Mouse (Mus musculus) left cerebral cortex, adult 2 months (tissue): ENCODE data around the gene Dmbx1. TPM values are rescaled to one million over a fixed set of nuclear protein-coding genes. Genes with fewer than 3 reads are reported as not detected.

Experiments
- DNase-seq, 2 experiments: peaks; one replicate each; pipeline ENCODE4 v3.0.0; 2021 to 2022; ENCODE audit warnings: low spot score in 2 of 2, mixed read lengths in 1 of 2; ENCODE audit errors: extremely low spot score in 1 of 2
- H3K27ac ChIP-seq: fragments of 200-600 bp; 2 replicates; pipeline ENCODE4 v1.8.1; 2022
- H3K4me3 ChIP-seq: fragments of 200-600 bp; 2 replicates; pipeline ENCODE4 v1.8.1; 2022
- CTCF ChIP-seq: fragments of 200-600 bp; IDR thresholded peaks from 2 replicates; pipeline ENCODE4 v1.8.1; 2022; ENCODE audit warnings: antibody characterized with exemption, mild to moderate bottlenecking, moderate library complexity
- intact Hi-C: fragments of 180-260 bp; cut with DNase I; formaldehyde crosslinking; loops from one replicate; pipeline ENCODE4 v1.15.1; 2025
- total RNA-seq, 2 experiments: library from RNA; stranded (reverse); gene quantifications; 2 replicates each; pipeline ENCODE4 v1.2.3; 2021

Gene Dmbx1
- total RNA-seq, 2 experiments from 2014 or later: not detected

GRCm38 (mm10) chr4:115962671-115963412 is 23.1 kb upstream of the Dmbx1 start:
- DNase-seq: peak; percentile 37 to 45
- TF ChIP-seq CTCF: no peak; the same call in 1 of the 2 replicates
- peak overlapping the region; percentile 78 for H3K4me3 ChIP-seq
- no peak overlapping the region for H3K27ac ChIP-seq
- intact Hi-C loops: no loop called here

GRCm38 (mm10) chr4:115961991-115962390 is 22.3 kb upstream of the Dmbx1 start:
- TF ChIP-seq CTCF: no peak
- H3K27ac ChIP-seq: no peak overlapping the region
- DNase-seq: no peak
- no peak overlapping the region for H3K4me3 ChIP-seq
- intact Hi-C loops: no loop called here

DNA sequence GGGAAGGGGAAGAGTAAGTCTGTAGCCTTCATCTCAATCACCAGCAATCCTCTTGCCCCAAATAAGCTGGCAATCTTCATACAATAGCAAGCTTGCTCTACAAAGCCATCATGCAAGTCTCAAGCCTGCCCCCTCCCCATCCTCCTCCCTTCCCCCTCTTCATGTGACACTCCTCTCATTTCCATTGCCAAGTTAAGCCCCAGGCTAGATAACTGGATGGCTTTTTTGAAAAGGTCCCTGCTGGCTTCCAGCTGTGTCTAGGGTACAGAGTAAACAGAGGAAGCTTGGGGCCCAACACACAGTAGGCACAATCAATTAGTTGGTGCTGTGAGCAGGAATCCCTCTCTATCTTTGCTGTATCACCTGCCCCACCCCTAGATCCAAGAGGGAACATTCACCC is 19.8 kb upstream of the Dmbx1 start:
- DNase-seq: no peak
- no peak for TF ChIP-seq CTCF
- intact Hi-C loops: no loop called here
- H3K27ac ChIP-seq: no peak overlapping the region
- no peak overlapping the region for H3K4me3 ChIP-seq

- no peak overlapping the region for H3K27ac ChIP-seq
- no peak for DNase-seq
- no peak overlapping the region for H3K4me3 ChIP-seq
- no peak for TF ChIP-seq CTCF
- intact Hi-C loops: no loop called here
Measured at GRCm38 (mm10) chr4:115955494-115955775, 15.7 kb upstream of the Dmbx1 start.

- DNase-seq: no peak
- Histone ChIP-seq H3K4me3 (no peak overlapping the region), H3K27ac (no peak overlapping the region)
- TF ChIP-seq CTCF: no peak
- intact Hi-C loops: no loop called here
Measured at GRCm38 (mm10) chr4:115954656-115955493, 15.1 kb upstream of the Dmbx1 start.

GRCm38 (mm10) chr4:115953559-115953958 is 13.8 kb upstream of the Dmbx1 start:
- no peak for TF ChIP-seq CTCF
- no peak for DNase-seq
- Histone ChIP-seq H3K4me3 (no peak overlapping the region), H3K27ac (no peak overlapping the region)
- intact Hi-C loops: loop anchor here (1.0 to 2.0 kb wide), 2 partner anchors 50 to 223 kb away; no protein-coding TSS in a partner anchor

DNA sequence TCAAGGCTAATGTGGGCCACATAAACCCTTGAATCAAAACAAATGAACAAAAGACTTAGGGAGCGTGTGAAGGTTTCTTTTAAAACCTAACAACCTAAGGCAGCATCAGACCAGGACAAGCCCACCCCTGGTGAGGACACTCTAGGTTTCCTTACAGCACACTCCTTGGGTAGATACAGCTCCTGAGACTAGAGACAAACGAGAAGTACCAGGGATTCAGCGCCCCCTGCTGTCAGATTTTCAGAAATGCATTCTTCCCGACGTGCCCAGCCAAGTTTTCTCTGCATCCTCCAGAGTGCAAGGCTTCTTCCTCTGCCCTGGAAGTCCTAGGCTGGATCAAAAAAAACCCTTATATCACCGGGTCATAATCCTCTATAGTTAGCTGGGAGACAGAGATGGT is 13.0 kb upstream of the Dmbx1 start:
- TF ChIP-seq CTCF: peak; percentile 84
- no peak overlapping the region for H3K4me3 ChIP-seq
- intact Hi-C loops: loop anchor here (1.0 to 2.0 kb wide), 2 partner anchors 49 to 222 kb away; no protein-coding TSS in a partner anchor
- peak; percentile 60 to 69 for DNase-seq
- H3K27ac ChIP-seq: no peak overlapping the region

DNA sequence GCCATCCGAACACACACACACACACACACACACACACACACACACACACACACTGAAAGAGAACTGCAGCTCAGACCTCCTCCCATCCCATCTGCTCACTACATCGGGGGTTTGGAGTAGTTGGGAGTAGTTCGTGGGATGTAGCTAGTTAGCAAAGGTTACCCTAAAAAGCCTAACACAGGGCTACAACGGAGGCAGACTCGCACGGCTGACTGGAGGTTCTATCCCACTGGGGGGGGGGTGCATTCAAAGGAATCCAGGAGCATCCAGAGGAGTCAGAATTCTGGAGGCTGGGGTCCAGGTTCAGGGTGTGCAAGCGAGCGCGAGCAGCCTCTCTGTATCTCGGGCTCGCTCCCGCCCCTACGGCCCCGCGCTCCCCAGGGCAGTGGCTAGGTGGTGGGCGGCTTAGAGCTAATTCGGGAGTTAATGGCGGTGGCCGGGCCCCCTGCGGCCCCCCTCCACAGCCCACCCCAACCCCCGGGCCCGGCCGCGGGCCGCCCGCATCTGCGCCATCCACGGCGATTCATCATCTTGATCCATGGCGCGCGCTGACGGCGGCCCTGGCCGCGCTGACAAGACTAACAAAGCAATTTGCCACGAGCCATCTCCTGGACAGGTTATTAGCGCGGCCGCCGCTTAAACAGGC is 4.1 kb upstream of the Dmbx1 start:
- no peak for DNase-seq
- no peak overlapping the region for H3K27ac ChIP-seq
- TF ChIP-seq CTCF: no peak
- no peak overlapping the region for H3K4me3 ChIP-seq
- intact Hi-C loops: no loop called here

- H3K4me3 ChIP-seq: no peak overlapping the region
- H3K27ac ChIP-seq: no peak overlapping the region
- no peak for TF ChIP-seq CTCF
- DNase-seq: no peak
- intact Hi-C loops: no loop called here
Measured at GRCm38 (mm10) chr4:115941242-115941820, 1.6 kb upstream of the Dmbx1 start.

DNA sequence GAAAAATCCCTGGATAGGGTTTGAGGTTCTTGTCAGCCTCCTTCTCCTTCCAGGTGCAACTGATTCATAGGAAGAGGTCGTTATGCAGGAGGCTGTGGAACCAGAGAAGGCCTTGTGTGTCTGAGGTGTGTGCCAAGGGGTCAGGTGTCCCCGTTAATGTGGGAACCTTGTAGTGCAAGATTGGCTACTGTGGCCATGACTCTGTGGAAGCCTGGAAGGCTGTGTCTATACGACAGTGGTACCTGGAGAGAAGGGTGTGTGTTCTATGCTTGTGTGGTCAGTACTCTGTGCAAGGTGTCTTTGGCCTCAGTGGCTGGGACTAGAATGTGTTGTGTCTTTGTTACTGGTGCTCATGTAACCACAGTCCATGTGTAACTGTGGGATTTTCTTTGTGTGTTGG is 955 bp upstream of the Dmbx1 start:
- no peak for DNase-seq
- intact Hi-C loops: no loop called here

DNA sequence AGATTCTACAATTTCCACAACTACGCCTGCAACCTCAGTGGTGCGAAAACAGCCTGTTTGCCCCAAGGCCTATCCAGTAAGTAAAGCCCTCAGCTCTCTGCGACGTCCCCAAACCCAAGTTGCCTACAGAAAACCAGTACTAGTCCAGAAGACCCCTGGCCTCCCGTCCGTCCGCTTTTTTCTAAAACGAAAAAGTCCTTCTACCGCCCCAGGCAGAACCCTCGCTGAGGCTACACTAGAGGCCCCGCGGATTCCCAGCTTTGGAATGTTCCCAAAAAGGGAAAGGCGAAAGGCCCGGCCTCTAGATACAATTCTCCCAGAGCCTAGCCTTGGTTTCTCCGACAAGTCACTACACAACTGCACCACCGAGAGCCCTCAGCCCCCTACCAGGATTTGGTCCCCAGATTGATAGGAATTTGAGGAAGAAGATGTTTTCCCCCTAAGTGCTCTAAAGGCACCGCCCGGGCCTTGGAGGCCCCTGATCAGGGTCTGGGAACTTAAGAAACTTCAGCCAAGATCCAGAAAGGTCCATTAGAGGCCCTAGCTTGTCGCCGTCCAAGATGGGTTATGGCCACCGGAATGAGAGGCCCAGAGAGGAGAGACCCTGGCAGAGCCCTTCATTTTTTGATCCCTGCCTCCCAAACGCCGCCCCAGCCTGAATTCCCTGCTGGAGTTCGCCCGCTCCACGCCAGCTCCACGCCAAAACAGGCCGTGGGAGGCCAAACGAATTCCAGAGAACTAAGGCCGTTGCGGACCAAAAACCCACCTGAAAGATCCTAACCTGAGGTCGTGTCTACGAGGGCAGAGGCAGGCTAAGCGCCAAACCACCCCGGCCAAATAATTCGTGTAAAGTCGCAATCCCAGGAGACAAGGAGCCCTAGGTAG is 1.2 kb downstream of the Dmbx1 start:
- intact Hi-C loops: loop anchor here (5.0 kb wide), 2 partner anchors 876 to 1036 kb away; no protein-coding TSS in a partner anchor
- DNase-seq: peak; percentile 22 to 32
- Histone ChIP-seq H3K4me3 (no peak overlapping the region), H3K27ac (no peak overlapping the region)
- no peak for TF ChIP-seq CTCF

More for the DNA sequence above, 955 bp upstream of the Dmbx1 start:
- TF ChIP-seq CTCF: no peak
- Histone ChIP-seq H3K27ac (no peak overlapping the region), H3K4me3 (no peak overlapping the region)
